Mouse (Mus musculus) lung, postnatal 0 days (tissue): ENCODE measurements around the gene Prss30.

ENCODE experiments used
- CTCF ChIP-seq: IDR thresholded peaks from 2 replicates; pipeline ENCODE4 v1.5.1; 2016; ENCODE audit warnings: antibody characterized with exemption, mild to moderate bottlenecking
- EP300 ChIP-seq: IDR thresholded peaks from 2 replicates; pipeline ENCODE4 v1.6.1; 2016; ENCODE audit warnings: antibody characterized with exemption, mild to moderate bottlenecking, control low read depth

- no peak for TF ChIP-seq CTCF
- TF ChIP-seq EP300: no peak
Observed at GRCm38 (mm10) chr17:23971315-23971714, 9.1 kb downstream of the Prss30 start.
